Mouse (Mus musculus) adrenal gland (tissue): ENCODE measurements around the gene Cited4.

ENCODE experiments used
- intact Hi-C: fragments of 180-260 bp; cut with DNase I; formaldehyde crosslinking; loops from one replicate; pipeline ENCODE4 v1.15.1; 2025

Cited4 gene

GRCm38 (mm10) chr4:120675640-120676039, 9.3 kb downstream of the Cited4 start:
- intact Hi-C loops, result no loop called here

- intact Hi-C loops, result loop anchor here (2.0 to 5.0 kb wide), 3 partner anchors 76 to 299 kb away; no protein-coding TSS in a partner anchor
Measured at GRCm38 (mm10) chr4:120680953-120681352, 14.6 kb downstream of the Cited4 start.

- intact Hi-C loops, result loop anchor here (1.0 to 5.0 kb wide), 3 partner anchors 93 to 300 kb away; no protein-coding TSS in a partner anchor
Measured at GRCm38 (mm10) chr4:120682168-120682567, 15.8 kb downstream of the Cited4 start.

- intact Hi-C loops, result loop anchor here (5.0 kb wide), 2 partner anchors 204 to 301 kb away; no protein-coding TSS in a partner anchor
Measured at GRCm38 (mm10) chr4:120683278-120683997, 17.1 kb downstream of the Cited4 start.

- intact Hi-C loops, result no loop called here
Measured at GRCm38 (mm10) chr4:120687282-120687681, 20.9 kb downstream of the Cited4 start.

GRCm38 (mm10) chr4:120689317-120689716, 22.9 kb downstream of the Cited4 start:
- intact Hi-C loops, result no loop called here

- intact Hi-C loops, result no loop called here
Measured at GRCm38 (mm10) chr4:120692717-120693116, 26.3 kb downstream of the Cited4 start.

- intact Hi-C loops, result no loop called here
Measured at GRCm38 (mm10) chr4:120697353-120697752, 31.0 kb downstream of the Cited4 start.

- intact Hi-C loops, result no loop called here
Measured at GRCm38 (mm10) chr4:120697799-120698484, 31.6 kb downstream of the Cited4 start.

GRCm38 (mm10) chr4:120701180-120701579, 34.8 kb downstream of the Cited4 start:
- intact Hi-C loops, result no loop called here

GRCm38 (mm10) chr4:120702056-120702455, 35.7 kb downstream of the Cited4 start:
- intact Hi-C loops, result no loop called here

- intact Hi-C loops, result no loop called here
Measured at GRCm38 (mm10) chr4:120702511-120702910, 36.1 kb downstream of the Cited4 start.

GRCm38 (mm10) chr4:120712236-120712635, 45.9 kb downstream of the Cited4 start:
- intact Hi-C loops, result no loop called here

- intact Hi-C loops, result no loop called here
Measured at GRCm38 (mm10) chr4:120713021-120713420, 46.6 kb downstream of the Cited4 start.

- intact Hi-C loops, result no loop called here
Measured at GRCm38 (mm10) chr4:120713856-120714497, 47.6 kb downstream of the Cited4 start.

GRCm38 (mm10) chr4:120716141-120716571, 49.8 kb downstream of the Cited4 start:
- intact Hi-C loops, result no loop called here

- intact Hi-C loops, result no loop called here
Measured at GRCm38 (mm10) chr4:120716765-120717164, 50.4 kb downstream of the Cited4 start.
